Mouse (Mus musculus): ENCODE data around the gene Bmp4. TPM values are rescaled to one million over a fixed set of nuclear protein-coding genes. Genes with fewer than 3 reads are reported as not detected.

Bmp4 gene
- 13.8 and 18.1 TPM in 2 replicates for polyA plus RNA-seq (2016; fragmentation: Nextera tagmentation; extraction: Ambion mirVana)

- Histone ChIP-seq H3K27me3 (replicated peaks) (peaks cover 52% of the 10 kb centered on the region), H3K9me3 (no peaks in the 10 kb centered on the region), H3K27ac (no peak within 1 kb of the TSS), H3K4me1 (peaks cover 31% of the 10 kb centered on the region), H3K4me3 (peak within 1 kb of the TSS; percentile 27), H3K9ac (no peak within 1 kb of the TSS), H3K36me3 (no peaks in the 10 kb centered on the region), H3K4me2 (replicated peaks) (peak within 1 kb of the TSS; percentile 59)
- no peak for ATAC-seq (ENCODE audit: low FRiP score, low read depth)
- WGBS, result 1% methylated on average over 26 of the region's 26 CpGs
Measured at GRCm38 (mm10) chr14:46390249-46390775, at the start of gene Bmp4. Bmp4 (minus strand) TSS chr14:46390669.

- Histone ChIP-seq H3K36me3 (no peaks in the 10 kb centered on the region), H3K9ac (no peak overlapping the region), H3K9me3 (no peaks in the 10 kb centered on the region), H3K4me2 (replicated peaks) (no peak overlapping the region), H3K4me3 (no peak overlapping the region), H3K27me3 (replicated peaks) (no peaks in the 10 kb centered on the region), H3K4me1 (peaks cover 5% of the 10 kb centered on the region; the same call in 1 of the 2 replicates), H3K27ac (no peak overlapping the region)
- 83% methylated on average over 5 of the region's 5 CpGs for WGBS
- no peak for ATAC-seq (ENCODE audit: low FRiP score, low read depth)
Measured at GRCm38 (mm10) chr14:46439461-46440048, 49.1 kb upstream of the Bmp4 start.

- H3K27ac ChIP-seq, result no peak overlapping the region
- WGBS, result 7% methylated on average over 9 of the region's 9 CpGs
- no peak overlapping the region for H3K4me2 ChIP-seq (replicated peaks)
- H3K27me3 ChIP-seq (replicated peaks), result no peaks in the 10 kb centered on the region
- no peaks in the 10 kb centered on the region for H3K36me3 ChIP-seq
- ATAC-seq (ENCODE audit: low FRiP score, low read depth), result no peak
- H3K9me3 ChIP-seq, result no peaks in the 10 kb centered on the region
- peaks cover 5% of the 10 kb centered on the region; the same call in 1 of the 2 replicates for H3K4me1 ChIP-seq
- no peak overlapping the region for H3K4me3 ChIP-seq
- H3K9ac ChIP-seq, result no peak overlapping the region
Measured at GRCm38 (mm10) chr14:46436471-46437090, 46.1 kb upstream of the Bmp4 start.

GRCm38 (mm10) chr14:46430231-46430630 lies 39.8 kb upstream of the Bmp4 start:
- no peak overlapping the region for H3K27ac ChIP-seq
- 93% methylated on average over 5 of the region's 5 CpGs for WGBS
- H3K4me2 ChIP-seq (replicated peaks), result no peak overlapping the region
- H3K27me3 ChIP-seq (replicated peaks), result no peaks in the 10 kb centered on the region
- no peaks in the 10 kb centered on the region for H3K9me3 ChIP-seq
- H3K36me3 ChIP-seq, result no peaks in the 10 kb centered on the region
- H3K4me3 ChIP-seq, result no peak overlapping the region
- H3K4me1 ChIP-seq, result no peaks in the 10 kb centered on the region
- H3K9ac ChIP-seq, result no peak overlapping the region
- no peak for ATAC-seq (ENCODE audit: low FRiP score, low read depth)

GRCm38 (mm10) chr14:46427251-46427650 lies 36.8 kb upstream of the Bmp4 start:
- Histone ChIP-seq H3K9ac (no peak overlapping the region), H3K4me3 (no peak overlapping the region), H3K4me2 (replicated peaks) (no peak overlapping the region), H3K9me3 (no peaks in the 10 kb centered on the region), H3K4me1 (no peaks in the 10 kb centered on the region), H3K27me3 (replicated peaks) (no peaks in the 10 kb centered on the region), H3K36me3 (no peaks in the 10 kb centered on the region), H3K27ac (no peak overlapping the region)
- no peak for ATAC-seq (ENCODE audit: low FRiP score, low read depth)
- 94% methylated on average over 13 of the region's 13 CpGs for WGBS

GRCm38 (mm10) chr14:46421823-46422222 lies 31.4 kb upstream of the Bmp4 start:
- ATAC-seq (ENCODE audit: low FRiP score, low read depth), result no peak
- Histone ChIP-seq H3K4me2 (replicated peaks) (no peak overlapping the region), H3K27ac (no peak overlapping the region), H3K4me1 (no peaks in the 10 kb centered on the region), H3K9me3 (no peaks in the 10 kb centered on the region), H3K9ac (no peak overlapping the region), H3K36me3 (no peaks in the 10 kb centered on the region), H3K4me3 (no peak overlapping the region), H3K27me3 (replicated peaks) (no peaks in the 10 kb centered on the region)
- 86% methylated on average over 3 of the region's 3 CpGs for WGBS

- Histone ChIP-seq H3K9me3 (no peaks in the 10 kb centered on the region), H3K36me3 (no peaks in the 10 kb centered on the region), H3K9ac (no peak overlapping the region), H3K4me1 (no peaks in the 10 kb centered on the region), H3K27me3 (replicated peaks) (no peaks in the 10 kb centered on the region), H3K4me2 (replicated peaks) (no peak overlapping the region), H3K27ac (no peak overlapping the region), H3K4me3 (no peak overlapping the region)
- WGBS, result 59% methylated on average over 11 of the region's 11 CpGs
- ATAC-seq (ENCODE audit: low FRiP score, low read depth), result no peak
Measured at GRCm38 (mm10) chr14:46419269-46419668, 28.8 kb upstream of the Bmp4 start.

- Histone ChIP-seq H3K27ac (no peak overlapping the region), H3K4me3 (no peak overlapping the region), H3K9me3 (no peaks in the 10 kb centered on the region), H3K36me3 (no peaks in the 10 kb centered on the region), H3K27me3 (replicated peaks) (no peaks in the 10 kb centered on the region), H3K9ac (no peak overlapping the region), H3K4me2 (replicated peaks) (no peak overlapping the region), H3K4me1 (no peaks in the 10 kb centered on the region)
- 77% methylated on average over 15 of the region's 15 CpGs for WGBS
- no peak for ATAC-seq (ENCODE audit: low FRiP score, low read depth)
Measured at GRCm38 (mm10) chr14:46418371-46419097, 28.1 kb upstream of the Bmp4 start.

GRCm38 (mm10) chr14:46412497-46413000 lies 22.1 kb upstream of the Bmp4 start:
- no peak for ATAC-seq (ENCODE audit: low FRiP score, low read depth)
- Histone ChIP-seq H3K9me3 (no peaks in the 10 kb centered on the region), H3K36me3 (no peaks in the 10 kb centered on the region), H3K4me3 (no peak overlapping the region), H3K4me2 (replicated peaks) (no peak overlapping the region), H3K27ac (no peak overlapping the region), H3K9ac (no peak overlapping the region), H3K4me1 (no peaks in the 10 kb centered on the region), H3K27me3 (replicated peaks) (no peaks in the 10 kb centered on the region)
- 69% methylated on average over 7 of the region's 7 CpGs for WGBS

- Histone ChIP-seq H3K9me3 (no peaks in the 10 kb centered on the region), H3K4me2 (replicated peaks) (no peak overlapping the region), H3K4me3 (no peak overlapping the region), H3K36me3 (no peaks in the 10 kb centered on the region), H3K9ac (no peak overlapping the region), H3K27ac (no peak overlapping the region), H3K27me3 (replicated peaks) (no peaks in the 10 kb centered on the region), H3K4me1 (no peaks in the 10 kb centered on the region)
- no peak for ATAC-seq (ENCODE audit: low FRiP score, low read depth)
- WGBS, result 65% methylated on average over 4 of the region's 4 CpGs
Measured at GRCm38 (mm10) chr14:46410557-46411120, 20.2 kb upstream of the Bmp4 start.

GRCm38 (mm10) chr14:46409016-46409415 lies 18.5 kb upstream of the Bmp4 start:
- no peak overlapping the region for H3K27ac ChIP-seq
- H3K36me3 ChIP-seq, result no peaks in the 10 kb centered on the region
- no peak overlapping the region for H3K4me2 ChIP-seq (replicated peaks)
- H3K4me3 ChIP-seq, result no peak overlapping the region
- H3K9ac ChIP-seq, result no peak overlapping the region
- H3K9me3 ChIP-seq, result no peaks in the 10 kb centered on the region
- H3K4me1 ChIP-seq, result no peaks in the 10 kb centered on the region
- no peak for ATAC-seq (ENCODE audit: low FRiP score, low read depth)
- no peaks in the 10 kb centered on the region for H3K27me3 ChIP-seq (replicated peaks)
- 78% methylated on average over 10 of the region's 10 CpGs for WGBS

GRCm38 (mm10) chr14:46408319-46408718 lies 17.9 kb upstream of the Bmp4 start:
- Histone ChIP-seq H3K4me3 (no peak overlapping the region), H3K27me3 (replicated peaks) (no peaks in the 10 kb centered on the region), H3K9me3 (no peaks in the 10 kb centered on the region), H3K36me3 (no peaks in the 10 kb centered on the region), H3K27ac (no peak overlapping the region), H3K4me2 (replicated peaks) (no peak overlapping the region), H3K4me1 (no peaks in the 10 kb centered on the region), H3K9ac (no peak overlapping the region)
- WGBS, result 83% methylated on average over 3 of the region's 3 CpGs
- ATAC-seq (ENCODE audit: low FRiP score, low read depth), result no peak

Measured in neural tube, embryonic 12.5 days (tissue).